Mouse (Mus musculus) bone marrow, adult 2 months (tissue): ENCODE results near the gene Tcf20. TPM values are rescaled to one million over a fixed set of nuclear protein-coding genes. Genes with fewer than 3 reads are reported as not detected.

Experiments used
- H3K27ac ChIP-seq: fragments of 200-500 bp; 2 replicates; pipeline ENCODE4 v1.5.1; 2012; ENCODE audit warnings: low read depth, mild to moderate bottlenecking, control low read depth, inconsistent platforms, low read length; ENCODE audit not compliant: control insufficient read depth, poor library complexity, insufficient read depth
- H3K4me1 ChIP-seq: fragments of 200-500 bp; 2 replicates; pipeline ENCODE4 v1.6.1; 2011; ENCODE audit warnings: low read length; ENCODE audit not compliant: control insufficient read depth, insufficient read depth
- H3K4me3 ChIP-seq: fragments of 200-500 bp; replicated peaks from 2 replicates; pipeline ENCODE3; 2011; ENCODE audit warnings: mild to moderate bottlenecking, low read depth, low read length, control low read depth; ENCODE audit not compliant: control insufficient read depth
- CTCF ChIP-seq: fragments of 200-500 bp; IDR thresholded peaks from 2 replicates; pipeline ENCODE4 v1.5.1; 2011; ENCODE audit warnings: low read length, control low read depth; ENCODE audit not compliant: control insufficient read depth, insufficient read depth
- POLR2A ChIP-seq: fragments of 200-500 bp; IDR thresholded peaks from 2 replicates; pipeline ENCODE4 v1.6.1; 2011; ENCODE audit warnings: low read depth, mild to moderate bottlenecking, control low read depth, low read length, borderline replicate concordance; ENCODE audit not compliant: control insufficient read depth
- WGBS: fragments of 180-500 bp; shearing (Covaris S2); methylation state at CpG from one replicate; pipeline ENCODE4 v1.1.7; 2018; 5-methylcytosine and 5-hydroxymethylcytosine counted together
- polyA plus RNA-seq: library from polyadenylated mRNA; stranded (reverse); fragments of >200 nt; gene quantifications from 2 replicates; pipeline ENCODE4 v1.2.4, GENCODE M21; 2011; ENCODE audit warnings: low replicate concordance; ENCODE audit not compliant: missing spikeins, insufficient read depth, insufficient read length

Gene Tcf20
- polyA plus RNA-seq, 1 experiment: 26.4 TPM

- H3K4me3 ChIP-seq: no peak overlapping the region
- TF ChIP-seq CTCF (no peak), POLR2A (no peak)
- 86% methylated on average over 7 of the region's 7 CpGs for WGBS
- H3K27ac ChIP-seq: no peak overlapping the region
- H3K4me1 ChIP-seq: peaks cover 2% of the 10 kb centered on the region
These were observed 3.1 kb downstream of the Tcf20 start for GRCm38 (mm10) chr15:82984574-82984973.

- Histone ChIP-seq H3K4me1 (peaks cover 2% of the 10 kb centered on the region), H3K27ac (no peak overlapping the region), H3K4me3 (no peak overlapping the region)
- TF ChIP-seq CTCF: no peak
- no peak for TF ChIP-seq POLR2A
- 49% methylated on average over 4 of the region's 4 CpGs for WGBS
These were observed 3.6 kb downstream of the Tcf20 start for GRCm38 (mm10) chr15:82984097-82984496.

- WGBS: 75% methylated on average over 9 of the region's 9 CpGs
- Histone ChIP-seq H3K27ac (no peak overlapping the region), H3K4me1 (peaks cover 2% of the 10 kb centered on the region), H3K4me3 (no peak overlapping the region)
- no peak for TF ChIP-seq POLR2A
These were observed 4.2 kb downstream of the Tcf20 start for GRCm38 (mm10) chr15:82983416-82984026.

GRCm38 (mm10) chr15:82982724-82983415 lies 4.8 kb downstream of the Tcf20 start:
- no peaks in the 10 kb centered on the region; the same call in 1 of the 2 replicates for H3K4me1 ChIP-seq
- no peak for TF ChIP-seq CTCF
- no peak for TF ChIP-seq POLR2A
- WGBS: 67% methylated on average over 18 of the region's 18 CpGs

GRCm38 (mm10) chr15:82981676-82982520 lies 5.8 kb downstream of the Tcf20 start:
- Histone ChIP-seq H3K4me1 (no peaks in the 10 kb centered on the region; the same call in 1 of the 2 replicates), H3K27ac (no peak overlapping the region), H3K4me3 (no peak overlapping the region)
- TF ChIP-seq CTCF: no peak
- no peak for TF ChIP-seq POLR2A
- 35% methylated on average over 15 of the region's 15 CpGs for WGBS

More at GRCm38 (mm10) chr15:82982724-82983415, 4.8 kb downstream of the Tcf20 start:
- no peak overlapping the region for H3K27ac ChIP-seq
- no peak overlapping the region for H3K4me3 ChIP-seq

GRCm38 (mm10) chr15:82979531-82979930 lies 8.1 kb downstream of the Tcf20 start:
- H3K27ac ChIP-seq: no peak overlapping the region
- H3K4me3 ChIP-seq: no peak overlapping the region
- WGBS: 76% methylated on average over 1 of the region's 1 CpGs
- no peak for TF ChIP-seq CTCF
- TF ChIP-seq POLR2A: no peak
- H3K4me1 ChIP-seq: no peaks in the 10 kb centered on the region; the same call in 1 of the 2 replicates

- H3K4me3 ChIP-seq: no peak overlapping the region
- TF ChIP-seq POLR2A (no peak), CTCF (no peak)
- H3K27ac ChIP-seq: no peak overlapping the region
- H3K4me1 ChIP-seq: no peaks in the 10 kb centered on the region; the same call in 1 of the 2 replicates
- WGBS: 38% methylated on average over 1 of the region's 1 CpGs
These were observed 13.2 kb downstream of the Tcf20 start for GRCm38 (mm10) chr15:82974471-82974870.

GRCm38 (mm10) chr15:82969206-82969721 lies 18.4 kb downstream of the Tcf20 start:
- Histone ChIP-seq H3K4me3 (no peak overlapping the region), H3K4me1 (peaks cover 2% of the 10 kb centered on the region), H3K27ac (no peak overlapping the region)
- TF ChIP-seq CTCF (no peak), POLR2A (no peak)
- WGBS: 4% methylated on average over 6 of the region's 6 CpGs
